Mouse (Mus musculus) kidney, adult 2 months (tissue): Measurements from ENCODE around the gene Rasl10a.

ENCODE experiments used
- CTCF ChIP-seq: fragments of 200-500 bp; conservative IDR thresholded peaks from 2 replicates; pipeline ENCODE4 v1.5.1; 2011; ENCODE audit warnings: low read depth, mild to moderate bottlenecking, control low read depth, low read length, moderate library complexity, mixed read lengths; ENCODE audit not compliant: insufficient read depth, insufficient read length
- POLR2A ChIP-seq: fragments of 200-500 bp; IDR thresholded peaks from one replicate; pipeline ENCODE4 v1.6.1; 2011; ENCODE audit warnings: low read depth, low read length, control low read depth

GRCm38 (mm10) chr11:5096480-5097020, 38.6 kb downstream of the Rasl10a start:
- TF ChIP-seq CTCF (no peak), POLR2A (no peak)
